Mouse (Mus musculus) ES-CJ7 (cell line): ENCODE measurements around the gene Bmpr1b.
"Not testable (repeated sequence)": the region's sequence is repeated elsewhere in the genome, so short reads cannot be mapped to it uniquely, and the experiment has no call there.

Source experiments
- DNase-seq: peaks from one replicate; pipeline ENCODE4 v3.0.0; 2011; ENCODE audit warnings: low read depth, low spot score

The Bmpr1b gene

DNA sequence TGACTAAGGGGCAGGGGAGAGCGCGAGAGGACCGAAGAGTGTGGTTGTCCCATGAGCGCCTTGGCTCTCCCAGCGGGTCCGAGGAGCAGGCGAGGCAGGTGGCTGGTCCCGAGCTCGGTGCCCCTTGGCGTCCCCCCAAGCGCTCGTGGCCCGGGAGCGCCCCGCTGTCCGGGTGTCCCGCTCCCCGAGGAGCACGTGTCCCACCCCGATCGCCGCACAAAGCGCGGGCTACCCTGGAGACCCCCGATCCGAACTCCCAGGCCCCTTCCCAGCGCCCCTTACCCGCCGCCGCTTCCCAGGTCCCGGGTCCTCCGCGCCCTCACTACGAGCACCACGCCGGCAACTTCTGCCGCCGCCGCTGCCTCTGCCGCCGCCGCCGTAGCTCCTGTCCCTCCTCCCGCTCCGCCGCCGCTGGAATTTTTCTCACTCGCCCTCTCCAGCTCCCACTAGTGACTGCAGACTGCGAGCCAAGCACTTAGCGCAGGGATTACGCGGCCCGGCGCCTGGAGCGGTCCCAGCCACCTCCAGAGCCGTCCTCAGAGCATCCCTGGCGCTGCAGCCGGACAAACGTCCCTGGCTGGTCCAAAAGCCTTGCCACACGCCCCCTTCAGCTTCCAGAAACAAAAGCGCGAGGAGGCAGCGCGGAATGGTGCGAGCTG is at the start of gene Bmpr1b:
TSS of gene Bmpr1b (minus strand) at position 563 of the 659 bp plus-strand sequence.
- DNase-seq: peak; percentile 77

DNA sequence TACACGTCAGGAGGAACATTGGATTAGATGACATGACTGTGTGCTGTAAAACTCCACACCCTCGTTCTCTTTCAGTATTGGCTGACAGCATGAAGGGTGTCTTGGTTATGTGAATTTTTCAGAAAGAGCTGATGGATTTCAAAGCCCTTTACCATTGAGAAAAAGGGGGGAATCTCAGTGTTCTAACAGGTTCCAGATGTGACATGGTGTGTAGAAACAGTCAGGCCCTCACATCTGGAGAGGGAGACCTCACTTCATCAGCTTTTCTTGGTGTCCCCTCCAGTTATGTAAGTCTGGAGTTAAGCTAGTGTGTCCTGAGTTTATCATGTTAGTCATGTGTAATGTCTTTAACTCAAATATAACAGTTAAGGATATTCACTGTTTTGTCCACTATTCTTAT is 43.6 kb upstream of the Bmpr1b start:
- no peak for DNase-seq

- no peak for DNase-seq
These were observed 43.0 kb upstream of the Bmpr1b start for GRCm38 (mm10) chr3:142212186-142212585.

DNA sequence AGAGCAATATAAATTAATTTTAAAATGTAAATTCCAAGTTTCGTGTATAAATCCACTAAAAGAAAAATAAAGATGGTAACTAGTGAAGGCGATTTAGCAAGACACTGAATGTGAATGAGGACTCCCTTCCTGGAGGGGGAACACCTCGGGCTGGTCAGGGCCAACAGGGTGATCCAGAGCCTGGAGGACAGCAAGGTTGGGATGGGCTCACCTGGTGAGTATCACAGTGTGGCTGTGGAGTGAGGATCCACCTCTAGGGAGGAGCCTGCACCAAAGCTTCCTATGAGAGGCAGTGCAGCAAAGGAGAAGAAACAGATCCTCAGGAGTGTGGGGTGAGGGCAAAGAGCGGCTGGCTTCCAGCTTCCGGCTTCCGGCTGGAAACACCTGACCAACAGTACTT is 40.8 kb upstream of the Bmpr1b start:
- no peak for DNase-seq

- no peak for DNase-seq
These were observed 39.8 kb upstream of the Bmpr1b start for GRCm38 (mm10) chr3:142209057-142209456.

GRCm38 (mm10) chr3:142207488-142207887 is 38.3 kb upstream of the Bmpr1b start:
- no peak for DNase-seq

DNA sequence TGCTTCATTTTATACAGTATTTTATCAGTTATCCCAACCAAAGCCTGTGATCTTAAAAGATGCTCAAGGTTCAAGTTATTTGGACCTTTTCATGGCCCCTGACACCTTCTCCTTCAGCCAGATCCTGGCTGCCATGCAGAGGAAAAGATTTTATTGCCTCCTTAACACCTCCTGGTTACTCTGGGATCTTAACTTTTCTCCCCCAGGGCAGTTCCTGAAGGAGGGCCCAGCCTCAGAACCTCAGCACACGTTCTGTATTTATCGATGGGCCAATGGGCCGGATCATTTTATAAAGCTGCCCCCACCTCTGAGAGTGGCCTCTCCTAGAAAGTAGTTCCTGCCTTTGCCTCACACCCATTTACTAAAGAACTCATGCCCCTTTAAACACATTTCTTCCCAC is 37.1 kb upstream of the Bmpr1b start:
- DNase-seq: no peak

GRCm38 (mm10) chr3:142196142-142196541 is 26.9 kb upstream of the Bmpr1b start:
- peak; percentile 50 for DNase-seq

GRCm38 (mm10) chr3:142191627-142192026 is 22.4 kb upstream of the Bmpr1b start:
- DNase-seq: not testable (repeated sequence)

- DNase-seq: no peak
These were observed 17.3 kb upstream of the Bmpr1b start for GRCm38 (mm10) chr3:142186551-142186950.

DNA sequence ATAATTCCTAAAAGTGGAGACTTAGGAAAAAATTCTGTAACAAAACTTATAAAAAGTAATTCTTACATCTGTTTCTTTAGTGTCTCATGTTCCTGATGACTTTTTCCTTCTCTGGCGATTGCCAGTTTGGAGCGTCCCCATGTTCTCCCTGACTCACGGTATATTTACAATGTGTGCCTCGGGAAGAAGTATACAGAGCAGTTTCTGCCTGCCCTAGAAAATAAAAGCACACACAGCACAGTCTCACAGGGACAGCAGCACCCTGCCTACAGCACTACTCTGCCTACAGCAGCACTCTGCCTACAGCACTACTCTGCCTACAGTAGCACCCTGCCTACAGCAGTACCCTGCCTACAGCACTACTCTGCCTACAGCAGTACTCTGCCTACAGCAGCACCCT is 4.8 kb upstream of the Bmpr1b start:
- no peak for DNase-seq

- DNase-seq: peak; percentile 30
These were observed 868 bp downstream of the Bmpr1b start for GRCm38 (mm10) chr3:142168251-142168862.

- peak; percentile 24 for DNase-seq
These were observed 4.2 kb downstream of the Bmpr1b start for GRCm38 (mm10) chr3:142164981-142165380.

- no peak for DNase-seq
These were observed 5.3 kb downstream of the Bmpr1b start for GRCm38 (mm10) chr3:142163896-142164295.

- DNase-seq: no peak
These were observed 7.8 kb downstream of the Bmpr1b start for GRCm38 (mm10) chr3:142161405-142161804.

DNA sequence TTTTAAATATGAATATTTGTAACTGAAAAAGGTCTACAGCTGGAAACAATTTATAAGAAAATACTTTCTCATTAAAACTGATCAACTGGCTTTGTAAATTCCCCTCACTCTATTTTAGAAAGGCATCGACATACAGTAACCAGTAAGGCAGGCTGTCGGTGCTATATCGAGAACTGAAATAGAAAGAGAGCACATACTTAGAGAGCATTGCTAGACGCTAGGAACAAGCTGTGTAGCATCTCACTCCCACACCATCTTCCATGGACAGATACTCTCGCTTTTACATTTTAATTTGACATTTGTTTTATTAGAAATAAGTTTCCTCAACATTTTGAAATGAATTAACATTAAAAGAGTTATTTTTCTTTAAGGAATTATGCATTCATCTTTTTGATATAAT is 17.2 kb downstream of the Bmpr1b start:
- no peak for DNase-seq

GRCm38 (mm10) chr3:142138796-142139195 is 30.4 kb downstream of the Bmpr1b start:
- DNase-seq: no peak

DNA sequence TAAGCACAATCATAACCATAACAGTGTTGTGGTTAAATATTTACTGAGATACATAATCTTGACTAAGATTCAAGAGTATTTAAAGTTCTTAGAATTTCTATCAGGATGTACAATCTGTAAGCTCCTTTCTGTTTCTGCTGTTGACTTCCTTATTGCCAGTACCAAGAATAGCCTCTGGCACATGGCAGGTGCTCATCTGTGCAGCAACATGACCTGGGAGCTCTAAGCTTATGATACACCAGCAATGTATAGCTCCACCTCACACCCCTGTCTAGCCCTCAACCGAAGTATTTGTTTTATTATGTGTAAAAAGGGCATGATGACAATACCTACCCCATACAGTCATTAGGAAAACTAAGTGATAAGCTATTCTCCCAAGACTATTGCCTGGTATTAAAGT is 42.8 kb downstream of the Bmpr1b start:
- no peak for DNase-seq

DNA sequence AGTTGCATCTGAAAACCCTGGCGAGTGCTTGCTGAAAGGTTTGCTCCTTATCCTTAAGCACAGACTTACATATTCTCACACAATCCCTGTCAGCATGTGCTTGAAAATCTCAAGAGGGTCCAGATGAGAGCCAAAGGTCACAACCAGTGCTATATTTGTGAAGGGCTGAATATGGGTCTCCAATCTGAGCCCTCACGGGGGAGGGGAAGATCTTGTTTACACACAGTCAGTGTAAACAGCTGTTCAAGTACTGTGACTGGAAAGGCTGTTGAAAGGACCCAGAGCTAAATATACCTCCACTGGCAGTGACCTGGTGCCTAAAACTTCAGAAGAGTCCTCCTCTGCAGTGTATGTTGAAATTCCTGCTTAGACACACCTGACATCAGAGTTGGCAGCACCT is 43.7 kb downstream of the Bmpr1b start:
- DNase-seq: no peak

- DNase-seq: no peak
These were observed 45.0 kb downstream of the Bmpr1b start for GRCm38 (mm10) chr3:142124255-142124654.

DNA sequence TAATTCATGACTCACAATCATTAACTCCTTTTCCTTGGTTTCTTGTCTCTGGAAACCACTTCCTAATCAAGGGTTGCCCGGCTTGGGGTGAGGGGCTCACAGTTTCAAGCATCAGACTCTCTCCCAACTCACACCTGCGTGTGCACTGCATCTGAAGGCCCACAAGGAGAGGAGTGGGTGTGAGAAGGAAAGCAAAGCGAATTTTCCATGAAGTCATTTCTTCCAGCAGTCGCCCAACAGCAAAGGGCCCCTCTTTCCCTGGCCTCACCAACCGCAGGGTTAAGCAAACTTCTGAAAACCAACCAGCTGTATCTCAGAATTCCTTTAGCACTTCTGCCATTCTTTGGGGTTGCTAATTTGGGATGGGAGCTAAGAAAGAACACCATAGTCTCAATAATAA is 46.8 kb downstream of the Bmpr1b start:
- no peak for DNase-seq

DNA sequence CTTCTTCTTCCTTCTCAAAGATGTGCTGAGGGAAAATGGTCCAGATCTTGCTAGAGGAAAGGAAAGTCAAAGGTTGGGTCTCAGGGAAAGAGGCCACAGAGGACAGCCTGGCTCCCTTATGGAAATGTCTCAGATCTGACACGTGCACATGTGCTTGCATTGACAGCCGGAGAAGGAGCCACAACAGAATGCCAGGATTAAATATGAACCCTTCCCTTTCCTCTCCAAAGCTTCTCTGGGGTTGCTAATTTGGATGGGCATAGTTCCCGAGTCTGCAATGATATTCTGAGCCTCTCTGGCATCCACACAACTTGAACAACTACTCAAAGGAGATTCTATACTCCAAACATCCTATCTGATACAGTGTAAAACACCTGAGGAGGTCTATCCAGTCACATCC is 48.4 kb downstream of the Bmpr1b start:
- no peak for DNase-seq

- DNase-seq: no peak
These were observed 54.4 kb downstream of the Bmpr1b start for GRCm38 (mm10) chr3:142114762-142115316.
